Mouse (Mus musculus): ENCODE data around the gene Relch. TPM values are rescaled to one million over a fixed set of nuclear protein-coding genes. Genes with fewer than 3 reads are reported as not detected.

Gene Relch
- polyA plus RNA-seq, 1 experiment from 2014 or later = 27.9 TPM

DNA sequence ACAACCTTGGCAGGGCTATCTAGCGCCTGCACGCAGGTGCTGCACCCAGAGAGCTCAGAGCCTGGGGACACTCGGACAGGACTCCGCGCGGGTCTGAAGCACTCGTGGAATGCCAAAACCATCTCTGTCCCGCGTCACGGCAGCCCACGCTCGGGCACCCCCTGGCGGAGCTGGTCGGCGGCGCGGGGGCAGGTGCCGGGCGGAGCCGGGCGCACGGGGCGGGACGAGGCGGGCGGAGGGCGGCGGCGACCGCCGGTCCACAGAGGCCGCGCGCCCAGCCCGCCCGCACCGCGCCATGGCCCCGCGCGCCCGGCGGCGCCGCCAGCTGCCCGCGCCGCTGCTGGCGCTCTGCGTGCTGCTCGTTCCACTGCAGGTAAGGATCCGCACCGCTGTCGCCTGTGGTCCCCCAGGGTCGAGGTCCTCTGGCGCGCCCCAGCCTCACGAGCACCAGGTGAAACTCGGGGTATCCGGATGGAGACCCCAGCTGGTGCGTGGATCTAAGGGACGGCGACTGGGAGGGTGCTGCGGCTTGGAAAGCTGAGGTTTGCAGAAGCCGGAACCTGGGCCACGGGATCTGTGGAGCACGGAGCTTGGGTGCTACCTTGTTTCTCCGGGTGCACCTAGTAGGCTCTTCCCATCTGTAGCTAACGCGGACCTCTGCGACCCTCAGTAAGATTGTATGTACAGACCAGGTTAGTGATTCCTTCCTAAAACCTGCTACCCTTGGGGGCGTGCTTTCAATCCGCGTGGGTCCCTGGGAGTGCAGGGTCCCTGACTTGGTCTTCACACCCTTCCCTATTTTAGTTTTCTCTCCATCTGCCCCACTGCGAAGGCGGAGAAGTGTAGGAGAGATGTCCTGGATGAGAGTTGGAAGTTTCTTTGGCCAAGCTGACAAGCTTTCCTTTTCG, 117.0 kb downstream of the Relch start, which contains the start of gene Tnfrsf11a:
Tnfrsf11a (plus strand) TSS at position 262 of the 908 bp plus-strand sequence.
- Histone ChIP-seq H3K27me3 (ENCODE audit: control insufficient read depth, insufficient read depth, low read length) (peaks cover 23% of the 10 kb centered on the region), H3K9ac (ENCODE audit: low read length) (peak within 1 kb of the TSS; percentile 58), H3K4me3 (ENCODE audit: low read depth, low read length) (peak within 1 kb of the TSS; percentile 45), H3K4me1 (ENCODE audit: control insufficient read depth, insufficient read depth, low read length) (no peaks in the 10 kb centered on the region), H3K36me3 (ENCODE audit: control insufficient read depth, insufficient read depth, low read length) (no peaks in the 10 kb centered on the region), H3K27ac (ENCODE audit: low read depth, low read length) (no peak within 1 kb of the TSS), H3K4me2 (peak within 1 kb of the TSS; percentile 82), H3K9me3 (ENCODE audit: control insufficient read depth, low read length) (no peaks in the 10 kb centered on the region)
- 3% methylated on average over 71 of the region's 77 CpGs for WGBS
- peak; percentile 90 for ATAC-seq (ENCODE audit: low FRiP score)
- DNase-seq (ENCODE audit: low spot score, missing footprints) = peak; percentile 93

DNA sequence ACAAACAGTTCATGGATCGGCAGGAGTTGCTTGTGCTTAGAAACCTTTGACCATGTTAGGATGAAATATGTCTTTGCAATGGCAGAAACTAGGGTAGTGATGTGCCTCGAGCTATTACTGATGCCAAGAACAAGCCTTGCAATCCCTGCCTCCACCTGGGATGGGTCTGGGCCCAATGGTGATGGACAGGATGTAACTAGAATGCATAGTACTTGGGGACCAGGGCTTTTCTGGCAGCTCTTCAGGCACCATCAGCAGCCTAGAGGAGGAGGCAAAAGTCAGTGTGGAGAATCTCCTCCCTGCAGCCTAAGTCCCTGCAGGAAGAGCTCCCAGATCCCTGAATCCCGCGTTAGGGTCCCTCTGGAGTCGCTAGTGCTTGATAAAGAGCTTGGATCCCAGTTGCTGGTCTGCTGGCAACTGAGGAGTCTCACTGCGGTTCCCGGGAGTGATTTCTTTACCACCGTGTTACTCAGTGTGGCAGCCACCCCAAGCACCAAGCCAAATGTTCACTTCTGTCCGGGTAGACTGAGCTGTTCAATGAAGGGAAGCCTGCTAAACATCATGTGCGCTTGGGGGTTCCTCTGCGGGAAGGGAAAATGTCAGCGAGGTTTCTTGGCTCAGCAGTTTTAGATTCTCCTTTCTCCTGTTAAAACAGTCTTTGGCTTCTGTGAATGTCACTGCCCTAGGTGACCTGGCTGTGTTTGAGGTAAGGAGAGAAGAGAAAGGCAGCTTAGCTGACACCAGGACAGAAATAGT, 117.9 kb downstream of the Relch start:
- ATAC-seq (ENCODE audit: low FRiP score) (no peak), DNase-seq (ENCODE audit: low spot score, missing footprints) (peak; percentile 86)
- no peak overlapping the region for H3K4me3 ChIP-seq (ENCODE audit: low read depth, low read length)

GRCm38 (mm10) chr1:105784257-105785016, 120.8 kb downstream of the Relch start:
- H3K4me2 ChIP-seq = no peak overlapping the region
- no peak overlapping the region for H3K4me3 ChIP-seq (ENCODE audit: low read depth, low read length)
- no peak overlapping the region for H3K27ac ChIP-seq (ENCODE audit: low read depth, low read length)
- no peak for DNase-seq (ENCODE audit: low spot score, missing footprints)
- H3K36me3 ChIP-seq (ENCODE audit: control insufficient read depth, insufficient read depth, low read length) = no peaks in the 10 kb centered on the region
- peaks cover 23% of the 10 kb centered on the region for H3K27me3 ChIP-seq (ENCODE audit: control insufficient read depth, insufficient read depth, low read length)
- no peak overlapping the region for H3K9ac ChIP-seq (ENCODE audit: low read length)
- no peaks in the 10 kb centered on the region for H3K9me3 ChIP-seq (ENCODE audit: control insufficient read depth, low read length)
- WGBS = 83% methylated on average over 5 of the region's 5 CpGs
- H3K4me1 ChIP-seq (ENCODE audit: control insufficient read depth, insufficient read depth, low read length) = no peaks in the 10 kb centered on the region
- no peak for ATAC-seq (ENCODE audit: low FRiP score)

More for the DNA sequence above, 117.9 kb downstream of the Relch start:
- Histone ChIP-seq H3K9ac (ENCODE audit: low read length) (no peak overlapping the region), H3K27ac (ENCODE audit: low read depth, low read length) (no peak overlapping the region), H3K4me2 (peak overlapping the region; percentile 82; the same call in 1 of the 2 replicates), H3K27me3 (ENCODE audit: control insufficient read depth, insufficient read depth, low read length) (peaks cover 23% of the 10 kb centered on the region), H3K4me1 (ENCODE audit: control insufficient read depth, insufficient read depth, low read length) (no peaks in the 10 kb centered on the region), H3K9me3 (ENCODE audit: control insufficient read depth, low read length) (no peaks in the 10 kb centered on the region), H3K36me3 (ENCODE audit: control insufficient read depth, insufficient read depth, low read length) (no peaks in the 10 kb centered on the region)
- WGBS = 44% methylated on average over 12 of the region's 12 CpGs

- Histone ChIP-seq H3K4me3 (ENCODE audit: low read depth, low read length) (no peak overlapping the region), H3K27me3 (ENCODE audit: control insufficient read depth, insufficient read depth, low read length) (peaks cover 19% of the 10 kb centered on the region)
- ATAC-seq (ENCODE audit: low FRiP score) = no peak
These were observed 121.5 kb downstream of the Relch start for GRCm38 (mm10) chr1:105785146-105785545.

GRCm38 (mm10) chr1:105786731-105787357, 123.2 kb downstream of the Relch start:
- WGBS = 82% methylated on average over 6 of the region's 6 CpGs
- H3K4me1 ChIP-seq (ENCODE audit: control insufficient read depth, insufficient read depth, low read length) = no peaks in the 10 kb centered on the region
- peaks cover 3% of the 10 kb centered on the region for H3K27me3 ChIP-seq (ENCODE audit: control insufficient read depth, insufficient read depth, low read length)
- DNase-seq (ENCODE audit: low spot score, missing footprints) (no peak), ATAC-seq (ENCODE audit: low FRiP score) (no peak)
- H3K9me3 ChIP-seq (ENCODE audit: control insufficient read depth, low read length) = no peaks in the 10 kb centered on the region
- H3K27ac ChIP-seq (ENCODE audit: low read depth, low read length) = no peak overlapping the region
- no peaks in the 10 kb centered on the region for H3K36me3 ChIP-seq (ENCODE audit: control insufficient read depth, insufficient read depth, low read length)
- no peak overlapping the region for H3K9ac ChIP-seq (ENCODE audit: low read length)
- H3K4me2 ChIP-seq = no peak overlapping the region
- H3K4me3 ChIP-seq (ENCODE audit: low read depth, low read length) = no peak overlapping the region

More at GRCm38 (mm10) chr1:105785146-105785545, 121.5 kb downstream of the Relch start:
- Histone ChIP-seq H3K9ac (ENCODE audit: low read length) (no peak overlapping the region), H3K27ac (ENCODE audit: low read depth, low read length) (no peak overlapping the region), H3K4me1 (ENCODE audit: control insufficient read depth, insufficient read depth, low read length) (no peaks in the 10 kb centered on the region), H3K36me3 (ENCODE audit: control insufficient read depth, insufficient read depth, low read length) (no peaks in the 10 kb centered on the region), H3K4me2 (no peak overlapping the region), H3K9me3 (ENCODE audit: control insufficient read depth, low read length) (no peaks in the 10 kb centered on the region)
- DNase-seq (ENCODE audit: low spot score, missing footprints) = no peak
- 91% methylated on average over 4 of the region's 4 CpGs for WGBS

DNA sequence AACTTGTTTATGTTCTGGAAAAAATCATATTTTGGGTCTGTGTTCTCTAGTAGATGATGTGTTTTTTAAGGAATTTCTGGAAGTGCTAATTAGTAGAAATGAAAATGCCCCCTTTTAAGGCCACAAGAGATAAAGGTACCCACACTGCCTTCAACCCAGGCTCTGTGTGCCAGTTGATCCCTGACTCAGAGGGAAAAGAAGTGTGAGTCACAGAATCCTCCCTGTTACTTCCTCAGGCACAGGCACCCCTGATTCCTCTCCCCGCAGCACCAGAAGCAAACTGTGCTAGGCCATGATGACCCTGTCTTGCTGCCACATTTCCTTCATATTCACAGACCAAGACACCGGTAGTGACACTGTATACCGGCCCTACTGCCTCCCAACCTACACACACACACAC, 126.4 kb downstream of the Relch start:
- 87% methylated on average over 3 of the region's 3 CpGs for WGBS
- no peaks in the 10 kb centered on the region for H3K27me3 ChIP-seq (ENCODE audit: control insufficient read depth, insufficient read depth, low read length)
- no peaks in the 10 kb centered on the region for H3K4me1 ChIP-seq (ENCODE audit: control insufficient read depth, insufficient read depth, low read length)
- no peak overlapping the region for H3K4me3 ChIP-seq (ENCODE audit: low read depth, low read length)
- H3K36me3 ChIP-seq (ENCODE audit: control insufficient read depth, insufficient read depth, low read length) = no peaks in the 10 kb centered on the region
- H3K4me2 ChIP-seq = no peak overlapping the region
- no peak overlapping the region for H3K27ac ChIP-seq (ENCODE audit: low read depth, low read length)
- H3K9ac ChIP-seq (ENCODE audit: low read length) = no peak overlapping the region
- DNase-seq (ENCODE audit: low spot score, missing footprints) (no peak), ATAC-seq (ENCODE audit: low FRiP score) (no peak)
- no peaks in the 10 kb centered on the region for H3K9me3 ChIP-seq (ENCODE audit: control insufficient read depth, low read length)

GRCm38 (mm10) chr1:105794670-105795069, 131.0 kb downstream of the Relch start:
- Histone ChIP-seq H3K4me2 (no peak overlapping the region), H3K9me3 (ENCODE audit: control insufficient read depth, low read length) (no peaks in the 10 kb centered on the region), H3K36me3 (ENCODE audit: control insufficient read depth, insufficient read depth, low read length) (no peaks in the 10 kb centered on the region), H3K9ac (ENCODE audit: low read length) (no peak overlapping the region), H3K4me3 (ENCODE audit: low read depth, low read length) (no peak overlapping the region), H3K27me3 (ENCODE audit: control insufficient read depth, insufficient read depth, low read length) (no peaks in the 10 kb centered on the region), H3K27ac (ENCODE audit: low read depth, low read length) (no peak overlapping the region), H3K4me1 (ENCODE audit: control insufficient read depth, insufficient read depth, low read length) (no peaks in the 10 kb centered on the region)
- WGBS = 81% methylated on average over 6 of the region's 6 CpGs
- ATAC-seq (ENCODE audit: low FRiP score) (no peak), DNase-seq (ENCODE audit: low spot score, missing footprints) (no peak)

DNA sequence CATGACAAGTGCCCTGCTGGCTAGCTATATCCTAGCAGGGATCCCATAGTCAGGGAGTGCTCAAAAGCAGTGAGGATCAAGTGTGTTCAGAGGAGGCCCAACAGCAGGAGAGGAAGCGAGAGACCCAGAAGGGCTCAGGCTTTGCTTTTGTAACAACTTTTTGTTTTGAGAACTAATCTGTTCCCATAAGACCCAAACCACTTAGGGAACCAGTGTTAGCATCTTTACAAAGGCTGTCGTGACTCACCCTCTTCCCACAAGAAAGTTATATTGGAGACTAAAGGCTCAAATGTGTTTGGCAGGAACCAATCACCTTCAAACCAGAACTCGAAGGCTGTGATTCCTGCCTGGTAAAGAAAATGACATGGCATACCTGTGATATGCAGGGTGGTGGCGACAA, 132.0 kb downstream of the Relch start:
- H3K4me2 ChIP-seq = no peak overlapping the region
- no peaks in the 10 kb centered on the region for H3K9me3 ChIP-seq (ENCODE audit: control insufficient read depth, low read length)
- H3K36me3 ChIP-seq (ENCODE audit: control insufficient read depth, insufficient read depth, low read length) = no peaks in the 10 kb centered on the region
- H3K27me3 ChIP-seq (ENCODE audit: control insufficient read depth, insufficient read depth, low read length) = no peaks in the 10 kb centered on the region
- no peak overlapping the region for H3K27ac ChIP-seq (ENCODE audit: low read depth, low read length)
- ATAC-seq (ENCODE audit: low FRiP score) (no peak), DNase-seq (ENCODE audit: low spot score, missing footprints) (no peak)
- H3K9ac ChIP-seq (ENCODE audit: low read length) = no peak overlapping the region
- WGBS = 78% methylated on average over 4 of the region's 4 CpGs
- no peak overlapping the region for H3K4me3 ChIP-seq (ENCODE audit: low read depth, low read length)
- H3K4me1 ChIP-seq (ENCODE audit: control insufficient read depth, insufficient read depth, low read length) = no peaks in the 10 kb centered on the region

Measured in midbrain, embryonic 11.5 days (tissue).